Mouse (Mus musculus) ES-E14 (cell line): ENCODE measurements around the gene Rad54l2. TPM values are rescaled to one million over a fixed set of nuclear protein-coding genes. Genes with fewer than 3 reads are reported as not detected.

Source experiments
- DNase-seq: peaks from one replicate; pipeline ENCODE4 v3.0.0-alpha.2; 2013; ENCODE audit warnings: low read depth, low spot score
- H3K27ac ChIP-seq: 2 replicates; pipeline ENCODE4 v1.5.1; 2012; ENCODE audit warnings: low read depth, mild to moderate bottlenecking, low read length, moderate library complexity, mixed read lengths; ENCODE audit not compliant: poor library complexity, insufficient read depth, severe bottlenecking
- H3K36me3 ChIP-seq: 2 replicates; pipeline ENCODE4 v1.6.1; 2012; ENCODE audit warnings: mild to moderate bottlenecking, low read length, moderate library complexity, mixed read lengths; ENCODE audit not compliant: control insufficient read depth, poor library complexity, insufficient read depth, severe bottlenecking
- H3K4me1 ChIP-seq, 2 experiments: fragments of 150-350 bp in 1 of 2; sonication (generic) in 1 of 2; 2 replicates each; pipeline ENCODE4 v1.6.1; 2012; ENCODE audit warnings: low read length in 2 of 2, mild to moderate bottlenecking in 1 of 2, mixed read lengths in 1 of 2; ENCODE audit not compliant: control insufficient read depth in 2 of 2, insufficient read depth in 2 of 2, poor library complexity in 1 of 2
- H3K4me3 ChIP-seq, 2 experiments: fragments of 150-350 bp in 1 of 2; sonication (generic) in 1 of 2; 2 replicates each; pipeline ENCODE4 v1.5.1; 2012; ENCODE audit warnings: low read length in 2 of 2, low read depth in 1 of 2, mild to moderate bottlenecking in 1 of 2, mixed read lengths in 1 of 2; ENCODE audit not compliant: insufficient read depth in 1 of 2, poor library complexity in 1 of 2, severe bottlenecking in 1 of 2
- H3K9ac ChIP-seq: 2 replicates; pipeline ENCODE4 v1.6.1; 2012; ENCODE audit warnings: low read depth, mild to moderate bottlenecking, low read length, mixed read lengths; ENCODE audit not compliant: poor library complexity, insufficient read depth, severe bottlenecking
- H3K9me3 ChIP-seq: fragments of 150-350 bp; sonication (generic); 2 replicates; pipeline ENCODE4 v1.6.1; 2012; ENCODE audit warnings: low read depth, mild to moderate bottlenecking, low read length; ENCODE audit not compliant: control insufficient read depth, insufficient read depth
- CHD2 ChIP-seq: IDR thresholded peaks from 2 replicates; pipeline ENCODE4 v1.6.1; 2014; ENCODE audit warnings: mild to moderate bottlenecking, low read depth, low read length, inconsistent platforms
- HCFC1 ChIP-seq: IDR thresholded peaks from 2 replicates; pipeline ENCODE4 v1.6.1; 2012; ENCODE audit warnings: low read length, inconsistent platforms, borderline replicate concordance; ENCODE audit not compliant: insufficient read depth
- MAFK ChIP-seq: IDR thresholded peaks from 2 replicates; pipeline ENCODE4 v1.6.1; 2014; ENCODE audit warnings: mild to moderate bottlenecking, low read depth, low read length, inconsistent platforms; ENCODE audit not compliant: insufficient read depth
- ZC3H11A ChIP-seq: IDR thresholded peaks from 2 replicates; pipeline ENCODE4 v1.6.1; 2012; ENCODE audit warnings: low read depth, mild to moderate bottlenecking, inconsistent platforms, low read length, borderline replicate concordance
- ZNF384 ChIP-seq: IDR thresholded peaks from 2 replicates; pipeline ENCODE4 v1.6.1; 2012; ENCODE audit warnings: low read depth, low read length, inconsistent platforms
- in situ Hi-C, 2 experiments: fragments of 600-800 bp; cut with MboI; formaldehyde crosslinking; loops; one replicate each; pipeline ENCODE4 v1.15.1; 2025; ENCODE audit warnings: low sequenced_read_pairs in 2 of 2, inconsistent platforms in 1 of 2; ENCODE audit not compliant: unreplicated experiment in 2 of 2
- total RNA-seq: library from RNA; depleted of rRNA; stranded (reverse); fragments of 300-350 nt; gene quantifications from 2 replicates; pipeline ENCODE4 v1.2.3, GENCODE M21; 2012

The Rad54l2 gene
- total RNA-seq, 1 experiment, result 21.4 TPM

DNA sequence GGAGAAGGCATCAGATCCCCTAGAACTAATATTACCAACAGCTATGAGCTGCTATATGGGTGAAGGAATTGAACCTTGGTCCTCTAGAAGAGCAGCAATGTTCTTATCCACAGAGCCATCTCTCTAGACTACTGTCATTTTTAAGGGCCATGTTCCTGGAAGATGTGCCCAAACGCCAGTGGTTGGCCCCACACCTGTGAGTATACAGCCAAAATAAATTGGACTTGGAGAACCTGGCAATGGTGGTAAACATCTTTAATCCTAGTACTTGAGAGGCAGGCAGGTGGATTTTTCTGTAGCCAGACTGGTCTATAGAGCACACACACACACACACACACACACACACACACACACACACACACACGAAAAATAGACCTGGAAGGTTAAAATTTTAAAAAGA, 59.6 kb downstream of the Rad54l2 start:
- no peak for DNase-seq
- Histone ChIP-seq H3K36me3 (no peaks in the 10 kb centered on the region), H3K27ac (no peak overlapping the region), H3K4me3 (no peak overlapping the region), H3K9me3 (no peaks in the 10 kb centered on the region), H3K9ac (no peak overlapping the region), H3K4me1 (0 out of 4 replicates have a peak, but pooled peaks cover 0 to 2% of the 10 kb centered on the region in 2 experiments)
- in situ Hi-C loops, result no loop called here
- TF ChIP-seq HCFC1 (no peak), MAFK (no peak), ZC3H11A (no peak), ZNF384 (no peak), CHD2 (no peak)

GRCm38 (mm10) chr9:106726891-106727290, 62.1 kb downstream of the Rad54l2 start:
- H3K4me3 ChIP-seq, result no peak overlapping the region
- no peak for DNase-seq
- no peaks in the 10 kb centered on the region for H3K9me3 ChIP-seq
- in situ Hi-C loops, result no loop called here
- H3K9ac ChIP-seq, result no peak overlapping the region
- peaks cover 2% of the 10 kb centered on the region; the same call in 1 of the 2 replicates for H3K36me3 ChIP-seq
- no peak overlapping the region for H3K27ac ChIP-seq
- 0 out of 4 replicates have a peak, but pooled peaks cover 0 to 2% of the 10 kb centered on the region in 2 experiments for H3K4me1 ChIP-seq
- TF ChIP-seq ZC3H11A (no peak), MAFK (no peak), HCFC1 (no peak), CHD2 (no peak), ZNF384 (no peak)

- no peaks in the 10 kb centered on the region for H3K9me3 ChIP-seq
- no peak overlapping the region for H3K27ac ChIP-seq
- in situ Hi-C loops, result no loop called here
- H3K4me3 ChIP-seq, result no peak overlapping the region
- H3K4me1 ChIP-seq, result 0 out of 4 replicates have a peak, but pooled peaks cover 0 to 2% of the 10 kb centered on the region in 2 experiments
- no peak for DNase-seq
- H3K36me3 ChIP-seq, result peaks cover 2% of the 10 kb centered on the region; the same call in 1 of the 2 replicates
- no peak overlapping the region for H3K9ac ChIP-seq
- TF ChIP-seq ZC3H11A (no peak), MAFK (no peak), ZNF384 (no peak), CHD2 (no peak), HCFC1 (no peak)
Measured at GRCm38 (mm10) chr9:106725435-106725834, 63.6 kb downstream of the Rad54l2 start.

DNA sequence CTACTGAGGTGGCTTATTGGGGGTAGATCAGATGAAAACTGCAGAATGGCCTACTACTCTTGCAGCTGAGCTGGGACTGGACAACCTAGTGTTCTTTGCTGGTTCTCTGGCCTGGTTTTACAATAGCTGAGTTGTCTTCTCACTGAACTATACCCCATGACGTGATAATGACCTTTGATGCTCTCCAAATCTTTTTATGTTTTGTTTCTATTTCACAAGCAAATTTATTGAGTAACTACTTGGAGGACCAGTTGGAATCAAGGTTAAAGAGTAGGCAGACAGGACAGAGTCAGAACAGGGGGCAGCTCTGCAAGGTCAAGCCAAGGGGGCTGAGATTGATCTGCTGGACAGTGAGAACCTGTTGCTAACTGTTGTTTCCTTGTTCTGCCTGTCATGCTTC, 64.1 kb downstream of the Rad54l2 start:
- H3K4me3 ChIP-seq, result no peak overlapping the region
- TF ChIP-seq ZC3H11A (no peak), MAFK (no peak), CHD2 (no peak), HCFC1 (no peak), ZNF384 (no peak)
- DNase-seq, result no peak
- in situ Hi-C loops, result no loop called here
- no peak overlapping the region for H3K27ac ChIP-seq
- H3K9ac ChIP-seq, result no peak overlapping the region
- no peaks in the 10 kb centered on the region for H3K9me3 ChIP-seq
- peaks cover 2% of the 10 kb centered on the region; the same call in 1 of the 2 replicates for H3K36me3 ChIP-seq
- H3K4me1 ChIP-seq, result 0 out of 4 replicates have a peak, but pooled peaks cover 0 to 2% of the 10 kb centered on the region in 2 experiments
